Comparison of ENCODE assay signal across 8 mouse cellular contexts in the genomic region with DNA sequence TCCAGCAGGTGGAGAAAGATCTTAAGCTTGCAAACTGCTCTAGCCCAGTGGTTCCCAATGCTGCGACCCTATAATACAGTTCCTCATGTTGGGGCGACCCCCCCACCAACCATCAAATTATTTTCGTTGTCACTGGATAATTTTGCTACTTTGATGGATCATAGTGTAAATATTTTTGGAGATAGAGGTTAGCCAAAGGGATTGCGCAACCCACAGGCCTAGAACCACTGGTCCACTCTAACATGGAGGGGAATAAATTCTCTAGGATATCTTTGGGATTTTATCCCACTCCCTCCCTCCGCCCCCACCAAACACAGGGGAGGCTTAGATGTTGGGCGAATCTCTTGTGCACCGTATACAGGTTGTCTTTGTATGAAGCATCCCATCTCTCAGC. TPM values are rescaled to one million over a fixed set of nuclear protein-coding genes. Genes with fewer than 3 reads are reported as not detected.
A peak's percentile ranks its signal among the peaks of the same experiment; 100 is the strongest.
DNase-seq lines count a peak whose midpoint lies in the region; ATAC-seq and TF ChIP-seq lines count a peak whose summit lies in the region.

No protein-coding gene starts in this region.

- intact Hi-C loops in heart, postnatal 10 days (cut with DNase I): no loop called here

- no peak for ATAC-seq in forebrain, postnatal 0 days
- ATAC-seq in limb, embryonic 15.5 days (ENCODE audit: insufficient number of reproducible peaks, low FRiP score, low TSS enrichment, low read depth): no peak

- H3K4me1 ChIP-seq in forebrain, postnatal 0 days (ENCODE audit: insufficient read depth): 0 out of 2 replicates have a peak, but pooled peaks cover 9% of the 10 kb centered on the region
- peaks cover 60% of the 10 kb centered on the region for H3K4me1 ChIP-seq in limb, embryonic 15.5 days

- no peak for TF ChIP-seq CTCF in forebrain, postnatal 0 days (IDR thresholded peaks at IDR 0.05; ENCODE audit: low read depth)

- H3K27me3 ChIP-seq in forebrain, postnatal 0 days (ENCODE audit: insufficient read depth, low read length): no peaks in the 10 kb centered on the region
- no peaks in the 10 kb centered on the region for H3K27me3 ChIP-seq in limb, embryonic 15.5 days

- H3K36me3 ChIP-seq in forebrain, postnatal 0 days (ENCODE audit: insufficient read depth): no peaks in the 10 kb centered on the region
- no peaks in the 10 kb centered on the region for H3K36me3 ChIP-seq in limb, embryonic 15.5 days

- H3K9me3 ChIP-seq in forebrain, postnatal 0 days (ENCODE audit: low read length): no peaks in the 10 kb centered on the region
- H3K9me3 ChIP-seq in limb, embryonic 15.5 days: no peaks in the 10 kb centered on the region

- no peak overlapping the region for H3K9ac ChIP-seq in forebrain, postnatal 0 days
- H3K9ac ChIP-seq in limb, embryonic 15.5 days: no peak overlapping the region

- H3K27ac ChIP-seq in forebrain, postnatal 0 days (ENCODE audit: low read depth, low read length): no peak overlapping the region
- peak overlapping the region; percentile 94 for H3K27ac ChIP-seq in limb, embryonic 15.5 days

- peak; percentile 29 to 60 for DNase-seq in heart, adult 9 months (ENCODE audit: low spot score in 2 of 2)
- DNase-seq in heart, postnatal 10 days: no peak
- peak; percentile 78 for DNase-seq in NIH3T3 (ENCODE audit: low read depth)
- DNase-seq in forebrain, postnatal 0 days: no peak
- no peak for DNase-seq in adrenal gland, adult 8-10 months
- no peak for DNase-seq in cerebellum, postnatal 14 days
- DNase-seq in gastrocnemius, postnatal 10 days: no peak

- 86% methylated on average over 7 of the region's 7 CpGs for WGBS in forebrain, postnatal 0 days
- WGBS in limb, embryonic 15.5 days: 70% methylated on average over 7 of the region's 7 CpGs

- H3K4me2 ChIP-seq in forebrain, postnatal 0 days (ENCODE audit: low read depth): peak overlapping the region; percentile 36; the same call in 1 of the 2 replicates
- H3K4me2 ChIP-seq in limb, embryonic 15.5 days: peak overlapping the region; percentile 36

- no peak overlapping the region for H3K4me3 ChIP-seq in forebrain, postnatal 0 days (ENCODE audit: low read depth, low read length)
- no peak overlapping the region for H3K4me3 ChIP-seq in limb, embryonic 15.5 days

RNA-seq across cellular contexts. Expression of gene 2410131K14Rik, which starts 49.8 kb away (rescaled TPM):
- total RNA-seq in heart, postnatal 10 days (2021): 1 to 10 TPM; 7.1 to 7.8 TPM
- total RNA-seq in forebrain, postnatal 0 days (2014; rRNA removed): 22.4 and 31.2 TPM in 2 replicates
- 15.5 and 19.1 TPM in 2 replicates for polyA plus RNA-seq in forebrain, postnatal 0 days (2015; fragmentation: Nextera tagmentation; extraction: Ambion mirVana)
- 9.3 and 9.7 TPM in 2 replicates for polyA plus RNA-seq in limb, embryonic 15.5 days (2015; fragmentation: Nextera tagmentation; extraction: Ambion mirVana)
- total RNA-seq in adrenal gland, adult 8-10 months (2022): 1 to 10 TPM; 7.9 to 10.0 (median 8.8) TPM
- total RNA-seq in gastrocnemius, postnatal 10 days (2021): 1 to 10 TPM; 3.2 TPM

RNA-seq across cellular contexts. Expression of gene Rnft2, which starts 49.9 kb away (rescaled TPM):
- total RNA-seq in heart, postnatal 10 days (2021): 1 to 10 TPM; 1.6 to 2.5 TPM
- 61.6 and 87.8 TPM in 2 replicates for total RNA-seq in forebrain, postnatal 0 days (2014; rRNA removed)
- 10.1 and 12.4 TPM in 2 replicates for polyA plus RNA-seq in forebrain, postnatal 0 days (2015; fragmentation: Nextera tagmentation; extraction: Ambion mirVana)
- polyA plus RNA-seq in limb, embryonic 15.5 days (2015; fragmentation: Nextera tagmentation; extraction: Ambion mirVana): 2.8 and 2.9 TPM in 2 replicates
- total RNA-seq in adrenal gland, adult 8-10 months (2022): 10 to 100 TPM in 1 of 4 experiments, 1 to 10 TPM in 3; 4.3 to 13.9 (median 7.0) TPM
- 1 to 10 TPM; 1.6 to 1.9 TPM for total RNA-seq in gastrocnemius, postnatal 10 days (2021)

Comparison
In these comparisons a context has a peak if more than half of its experiments do, and no peak if none do; other contexts are left out.
1. DNase-seq: peak in heart, adult 9 months (2 of 2) and NIH3T3 (single experiment); none in heart, postnatal 10 days (0 of 2), forebrain, postnatal 0 days (single experiment), adrenal gland, adult 8-10 months (single experiment), cerebellum, postnatal 14 days (0 of 2) and gastrocnemius, postnatal 10 days (single experiment).